ENCODE assay signal across 28 mouse cellular contexts in genomic region chr19:34753243-34753642, GRCm38 (mm10). TPM values are rescaled to one million over a fixed set of nuclear protein-coding genes. Genes with fewer than 3 reads are reported as not detected.
DNase-seq lines count a peak whose midpoint lies in the region; ATAC-seq and TF ChIP-seq lines count a peak whose summit lies in the region.
"Had no signal": no experiment of that assay in that cellular context is flagged by ENCODE, and none has a peak within 500 bp of the region (broad histone marks: within the 10 kb centered on the region; RNA-seq: fewer than 3 reads in every experiment).

No protein-coding gene starts in this region.

- 9% methylated on average over 5 of the region's 5 CpGs for WGBS in heart, embryonic 13.5 days
- WGBS in liver, postnatal 0 days (ENCODE audit: insufficient replicate concordance) = 44% methylated on average over 5 of the region's 5 CpGs
- WGBS in liver, embryonic 12.5 days (ENCODE audit: insufficient replicate concordance) = 49% methylated on average over 5 of the region's 5 CpGs
- 13% methylated on average over 5 of the region's 5 CpGs for WGBS in heart, postnatal 0 days

- H3K27me3 ChIP-seq in heart, embryonic 13.5 days (replicated peaks) = no peaks in the 10 kb centered on the region
- no peaks in the 10 kb centered on the region for H3K27me3 ChIP-seq in liver, postnatal 0 days (ENCODE audit: insufficient read depth, low read length)
- H3K27me3 ChIP-seq in liver, embryonic 12.5 days (replicated peaks) = no peaks in the 10 kb centered on the region
- H3K27me3 ChIP-seq in heart, postnatal 0 days (ENCODE audit: control insufficient read depth, insufficient read depth, low read length) = no peaks in the 10 kb centered on the region
- H3K27me3 ChIP-seq: forebrain, embryonic 15.5 days; hindbrain, embryonic 15.5 days; neural tube, embryonic 12.5 days had no signal

- no peaks in the 10 kb centered on the region for H3K36me3 ChIP-seq in heart, embryonic 13.5 days
- no peaks in the 10 kb centered on the region for H3K36me3 ChIP-seq in liver, postnatal 0 days (replicated peaks; ENCODE audit: insufficient read depth, low read length)
- no peaks in the 10 kb centered on the region for H3K36me3 ChIP-seq in liver, embryonic 12.5 days
- H3K36me3 ChIP-seq in heart, postnatal 0 days (replicated peaks; ENCODE audit: control insufficient read depth, insufficient read depth, low read length) = no peaks in the 10 kb centered on the region
- H3K36me3 ChIP-seq: forebrain, embryonic 15.5 days; hindbrain, embryonic 15.5 days; limb, embryonic 10.5 days; neural tube, embryonic 12.5 days had no signal

- TF ChIP-seq EP300 in liver, postnatal 0 days (IDR thresholded peaks at IDR 0.05; ENCODE audit: low read depth) = no peak
- no peak for TF ChIP-seq EP300 in heart, postnatal 0 days (IDR thresholded peaks at IDR 0.05; ENCODE audit: low read depth)

- TF ChIP-seq CTCF in liver, postnatal 0 days (IDR thresholded peaks at IDR 0.05; ENCODE audit: low read depth) = no peak
- no peak for TF ChIP-seq CTCF in heart, postnatal 0 days (IDR thresholded peaks at IDR 0.05; ENCODE audit: low read depth)

- ATAC-seq in heart, embryonic 13.5 days (ENCODE audit: extremely low read depth, insufficient number of reproducible peaks, low FRiP score, low TSS enrichment) = peak; percentile 52; the same call in 1 of the 2 replicates
- 0 out of 2 replicates have a peak, but pooled peaks have one; percentile 33 for ATAC-seq in liver, postnatal 0 days
- no peak for ATAC-seq in liver, embryonic 12.5 days
- ATAC-seq in heart, postnatal 0 days (ENCODE audit: insufficient read depth, low read depth) = peak; percentile 93
- ATAC-seq in megakaryocyte progenitor cell, adult 5-6 weeks (replicated peaks; ENCODE audit: poor library complexity) = no peak
- ATAC-seq: activated CD4-positive, CD25-positive, alpha-beta regulatory T cell, adult 4 months; forebrain, embryonic 15.5 days had no signal

- no peaks in the 10 kb centered on the region for H3K9me3 ChIP-seq in heart, embryonic 13.5 days
- H3K9me3 ChIP-seq in liver, postnatal 0 days (ENCODE audit: low read length) = no peaks in the 10 kb centered on the region
- H3K9me3 ChIP-seq in liver, embryonic 12.5 days (replicated peaks) = no peaks in the 10 kb centered on the region
- H3K9me3 ChIP-seq in heart, postnatal 0 days (replicated peaks; ENCODE audit: control insufficient read depth, low read length) = no peaks in the 10 kb centered on the region
- H3K9me3 ChIP-seq: forebrain, embryonic 15.5 days; hindbrain, embryonic 15.5 days; limb, embryonic 10.5 days; neural tube, embryonic 12.5 days had no signal

- peak overlapping the region; percentile 66 for H3K27ac ChIP-seq in heart, embryonic 13.5 days (replicated peaks)
- H3K27ac ChIP-seq in liver, postnatal 0 days (ENCODE audit: low read depth) = no peak overlapping the region; the same call in 1 of the 2 replicates
- H3K27ac ChIP-seq in liver, embryonic 12.5 days = no peak overlapping the region
- H3K27ac ChIP-seq in heart, postnatal 0 days (ENCODE audit: low read depth) = peak overlapping the region; percentile 49
- H3K27ac ChIP-seq: forebrain, embryonic 15.5 days; hindbrain, embryonic 15.5 days; layer of hippocampus, adult 2 months; limb, embryonic 10.5 days; neural tube, embryonic 12.5 days; stomach, postnatal 0 days had no signal

- DNase-seq in embryo, embryonic 10 days (ENCODE audit: low spot score) = peak; percentile 63
- no peak for DNase-seq in embryo, embryonic 9.5 days (ENCODE audit: extremely low spot score)
- no peak for DNase-seq in heart, adult 9 months (ENCODE audit: low spot score in 2 of 2)
- no peak for DNase-seq in liver, postnatal 0 days
- DNase-seq in heart, postnatal 0 days (ENCODE audit: low spot score) = peak; percentile 83
- DNase-seq: adrenal gland, adult 8-10 months; cerebellum, adult 11-12 months; cerebellum, postnatal 10 days; gastrocnemius, postnatal 25 days; kidney, adult 8-10 months; kidney, postnatal 14 days; liver; lung, postnatal 36 days; midbrain, embryonic 14.5 days; right cerebral cortex, postnatal 14 days; thymus, adult 2 months; thymus, postnatal 4 days had no signal

- H3K4me1 ChIP-seq in heart, embryonic 13.5 days = peaks cover 24% of the 10 kb centered on the region
- H3K4me1 ChIP-seq in liver, postnatal 0 days (ENCODE audit: insufficient read depth) = peaks cover 9% of the 10 kb centered on the region; the same call in 1 of the 2 replicates
- H3K4me1 ChIP-seq in liver, embryonic 12.5 days = no peaks in the 10 kb centered on the region; the same call in 1 of the 2 replicates
- H3K4me1 ChIP-seq in heart, postnatal 0 days (ENCODE audit: control insufficient read depth, insufficient read depth) = peaks cover 17% of the 10 kb centered on the region; the same call in 1 of the 2 replicates
- H3K4me1 ChIP-seq: forebrain, embryonic 15.5 days; hindbrain, embryonic 15.5 days; limb, embryonic 10.5 days; neural tube, embryonic 12.5 days had no signal

- no peak overlapping the region for H3K9ac ChIP-seq in heart, embryonic 13.5 days
- H3K9ac ChIP-seq in liver, postnatal 0 days (replicated peaks) = no peak overlapping the region
- H3K9ac ChIP-seq in liver, embryonic 12.5 days = no peak overlapping the region
- no peak overlapping the region for H3K9ac ChIP-seq in heart, postnatal 0 days (replicated peaks; ENCODE audit: low read depth, low read length)
- H3K9ac ChIP-seq: forebrain, embryonic 15.5 days; hindbrain, embryonic 15.5 days; neural tube, embryonic 12.5 days had no signal

- H3K4me2 ChIP-seq in heart, embryonic 13.5 days = no peak overlapping the region; the same call in 1 of the 2 replicates
- no peak overlapping the region for H3K4me2 ChIP-seq in liver, postnatal 0 days (ENCODE audit: low read depth, low read length)
- no peak overlapping the region for H3K4me2 ChIP-seq in liver, embryonic 12.5 days
- no peak overlapping the region for H3K4me2 ChIP-seq in heart, postnatal 0 days (ENCODE audit: low read depth, low read length)
- H3K4me2 ChIP-seq: forebrain, embryonic 15.5 days; hindbrain, embryonic 15.5 days; neural tube, embryonic 12.5 days had no signal

- no peak overlapping the region for H3K4me3 ChIP-seq in heart, embryonic 13.5 days
- H3K4me3 ChIP-seq in liver, postnatal 0 days (ENCODE audit: low read depth, low read length) = no peak overlapping the region
- H3K4me3 ChIP-seq in liver, embryonic 12.5 days = no peak overlapping the region
- H3K4me3 ChIP-seq in heart, postnatal 0 days (ENCODE audit: low read depth, low read length) = no peak overlapping the region
- H3K4me3 ChIP-seq: forebrain, embryonic 15.5 days; hindbrain, embryonic 15.5 days; layer of hippocampus, adult 2 months; limb, embryonic 10.5 days; neural tube, embryonic 12.5 days had no signal

RNA-seq across cellular contexts. Expression of gene Slc16a12, which starts 6.2 kb away (rescaled TPM):
- polyA plus RNA-seq in heart, embryonic 13.5 days (2015; fragmentation: Nextera tagmentation; extraction: Ambion mirVana) = 16.4 and 21.3 TPM in 2 replicates
- polyA plus RNA-seq in liver, postnatal 0 days (2015; fragmentation: Nextera tagmentation; extraction: Ambion mirVana) = 17.1 and 22.6 TPM in 2 replicates
- 10.9 and 11.7 TPM in 2 replicates for polyA plus RNA-seq in liver, embryonic 12.5 days (2016; fragmentation: Nextera tagmentation; extraction: Ambion mirVana)
- 10.3 and 10.4 TPM in 2 replicates for total RNA-seq in heart, postnatal 0 days (2014; rRNA removed; ENCODE audit: low replicate concordance)
- polyA plus RNA-seq in heart, postnatal 0 days (2015; fragmentation: Nextera tagmentation; extraction: Ambion mirVana) = 6.3 and 7.2 TPM in 2 replicates
- not detected in 2 replicates for total RNA-seq in megakaryocyte progenitor cell, adult 5-6 weeks (2015)
- not detected in 2 replicates for total RNA-seq in megakaryocyte progenitor cell, adult 5-6 weeks (2017)
- total RNA-seq: megakaryocyte-erythroid progenitor cell, adult 5-6 weeks had no signal
- polyA plus RNA-seq: activated CD4-positive, CD25-positive, alpha-beta regulatory T cell, adult 4 months had no signal

Comparison
In these comparisons a context has a peak if more than half of its experiments do, and no peak if none do; other contexts are left out.
1. DNase-seq: peak in embryo, embryonic 10 days (single experiment) and heart, postnatal 0 days (single experiment); none in embryo, embryonic 9.5 days (single experiment), heart, adult 9 months (0 of 2) and liver, postnatal 0 days (single experiment).
2. ATAC-seq: peak in heart, embryonic 13.5 days (single experiment), liver, postnatal 0 days (single experiment) and heart, postnatal 0 days (single experiment); none in liver, embryonic 12.5 days (single experiment) and megakaryocyte progenitor cell, adult 5-6 weeks (single experiment).
3. H3K27ac ChIP-seq: peak in heart, embryonic 13.5 days (single experiment) and heart, postnatal 0 days (single experiment); none in liver, postnatal 0 days (single experiment) and liver, embryonic 12.5 days (single experiment).